Mouse (Mus musculus) lung, adult 2 months (tissue): ENCODE measurements around the gene Midn. TPM values are rescaled to one million over a fixed set of nuclear protein-coding genes. Genes with fewer than 3 reads are reported as not detected.

Experiments used
- DNase-seq: peaks from one replicate; pipeline ENCODE4 v3.0.0; 2022
- H3K4me1 ChIP-seq: fragments of 200-500 bp; 2 replicates; pipeline ENCODE4 v1.6.1; 2011; ENCODE audit warnings: low read length; ENCODE audit not compliant: control insufficient read depth, insufficient read depth
- H3K4me3 ChIP-seq: fragments of 200-500 bp; replicated peaks from 2 replicates; pipeline ENCODE3; 2011; ENCODE audit warnings: low read depth, mild to moderate bottlenecking, control low read depth, low read length; ENCODE audit errors: extremely low read depth
- CTCF ChIP-seq: fragments of 200-500 bp; IDR thresholded peaks from 2 replicates; pipeline ENCODE4 v1.5.1; 2011; ENCODE audit warnings: mild to moderate bottlenecking, low read length, control low read depth; ENCODE audit not compliant: insufficient read depth
- POLR2A ChIP-seq: fragments of 200-500 bp; IDR thresholded peaks from 2 replicates; pipeline ENCODE4 v1.6.1; 2011; ENCODE audit warnings: low read depth, mild to moderate bottlenecking, control low read depth, low read length, borderline replicate concordance; ENCODE audit errors: extremely low read depth
- WGBS: fragments of 180-500 bp; shearing (Covaris S2); methylation state at CpG from one replicate; pipeline ENCODE4 v1.1.7; 2018; 5-methylcytosine and 5-hydroxymethylcytosine counted together
- polyA plus RNA-seq: library from polyadenylated mRNA; depleted of rRNA; stranded (reverse); fragments of >200 nt; gene quantifications from 2 replicates; pipeline ENCODE4 v1.2.3, GENCODE M21; 2012; rRNA removed

The Midn gene
- 110 and 150 TPM in 2 replicates for polyA plus RNA-seq

DNA sequence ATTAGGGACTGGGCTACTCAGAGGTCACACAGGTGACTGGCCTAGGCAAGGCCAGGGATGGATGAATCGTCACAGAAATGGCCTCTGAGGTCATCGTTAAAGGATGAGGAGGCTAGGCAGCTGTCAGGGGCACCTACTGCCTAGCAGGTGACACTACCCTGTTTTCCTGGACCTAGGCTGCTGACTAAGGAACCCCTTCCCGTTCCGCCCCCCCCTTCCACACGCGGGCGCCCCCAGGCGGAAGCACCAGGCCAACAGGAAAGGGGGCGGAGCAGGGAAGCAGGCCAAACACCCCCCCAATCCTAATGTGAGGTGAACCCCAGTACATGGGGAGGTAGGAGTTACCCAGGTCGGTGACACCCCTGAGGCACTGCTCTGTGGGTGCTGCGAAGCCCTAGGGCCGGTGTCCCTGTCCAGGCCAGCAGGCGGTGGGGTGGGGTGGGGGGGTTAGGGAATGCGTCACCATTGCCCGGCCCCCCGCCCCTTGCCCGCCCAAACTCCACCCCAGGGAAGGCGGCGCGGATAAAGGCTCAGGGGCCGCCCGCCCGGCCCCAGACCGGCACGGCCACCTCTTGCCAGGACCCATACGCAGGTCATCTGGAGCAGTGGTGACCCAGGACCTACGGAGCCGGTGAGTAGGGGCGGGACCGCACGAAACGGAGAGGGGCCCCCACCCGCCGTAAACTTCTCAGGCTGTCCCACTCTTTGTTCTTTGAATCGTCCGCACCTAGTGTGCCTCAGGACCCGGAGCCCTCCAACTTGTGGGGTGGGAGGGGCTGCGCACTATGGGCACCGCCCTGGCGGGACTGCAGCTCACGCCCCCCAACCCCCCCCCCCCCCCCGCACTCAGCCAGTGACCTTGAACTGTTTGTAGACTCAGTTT lies at the start of gene Midn:
Gene Midn (plus strand): TSS at position 554 of the 883 bp plus-strand sequence.
- H3K4me1 ChIP-seq, result peaks cover 20% of the 10 kb centered on the region
- DNase-seq, result peak; percentile 88
- peak within 1 kb of the TSS; percentile 90 for H3K4me3 ChIP-seq
- under 1% methylated on average over 41 of the region's 42 CpGs for WGBS
- TF ChIP-seq POLR2A (peak; percentile 99), CTCF (0 out of 2 replicates have a peak, but pooled peaks have one; percentile 1)

DNA sequence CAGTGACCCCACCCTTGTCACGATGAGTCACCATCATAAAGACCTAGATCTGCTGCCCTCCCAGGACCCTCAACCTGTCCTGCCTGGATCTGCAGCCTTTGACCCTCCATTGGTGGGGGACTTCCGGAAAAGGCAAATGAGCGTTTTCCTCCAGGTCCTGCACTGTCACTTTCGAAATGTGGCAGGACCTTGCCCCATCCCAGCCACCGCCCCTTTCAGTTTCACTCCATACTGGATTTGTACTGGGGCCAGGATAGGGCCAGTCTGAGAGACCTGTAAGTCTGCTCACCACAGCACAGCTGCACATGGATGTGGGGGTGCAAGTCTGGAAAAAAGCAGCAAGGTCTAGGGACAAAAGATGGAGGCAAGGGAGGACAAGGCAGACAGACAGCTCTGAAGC lies 49.4 kb upstream of the Midn start:
- TF ChIP-seq POLR2A (no peak), CTCF (no peak)
- H3K4me1 ChIP-seq, result peaks cover 32% of the 10 kb centered on the region
- no peak overlapping the region for H3K4me3 ChIP-seq
- 53% methylated on average over 5 of the region's 5 CpGs for WGBS
- peak; percentile 24 for DNase-seq

GRCm38 (mm10) chr10:80100982-80101381 lies 47.1 kb upstream of the Midn start:
- 20% methylated on average over 11 of the region's 11 CpGs for WGBS
- peak overlapping the region; percentile 38 for H3K4me3 ChIP-seq
- no peak for DNase-seq
- H3K4me1 ChIP-seq, result peaks cover 27% of the 10 kb centered on the region
- no peak for TF ChIP-seq CTCF
- TF ChIP-seq POLR2A, result no peak

- peak; percentile 88 for DNase-seq
- Histone ChIP-seq H3K4me3 (peak overlapping the region; percentile 96), H3K4me1 (peaks cover 27% of the 10 kb centered on the region)
- TF ChIP-seq POLR2A (peak; percentile 71), CTCF (no peak)
- under 1% methylated on average over 59 of the region's 59 CpGs for WGBS
These were observed 45.7 kb upstream of the Midn start for GRCm38 (mm10) chr10:80102216-80102915.

- 84% methylated on average over 2 of the region's 2 CpGs for WGBS
- no peak for DNase-seq
- TF ChIP-seq CTCF (no peak), POLR2A (no peak)
- Histone ChIP-seq H3K4me3 (no peak overlapping the region), H3K4me1 (peaks cover 23% of the 10 kb centered on the region)
These were observed 45.0 kb upstream of the Midn start for GRCm38 (mm10) chr10:80103032-80103431.

DNA sequence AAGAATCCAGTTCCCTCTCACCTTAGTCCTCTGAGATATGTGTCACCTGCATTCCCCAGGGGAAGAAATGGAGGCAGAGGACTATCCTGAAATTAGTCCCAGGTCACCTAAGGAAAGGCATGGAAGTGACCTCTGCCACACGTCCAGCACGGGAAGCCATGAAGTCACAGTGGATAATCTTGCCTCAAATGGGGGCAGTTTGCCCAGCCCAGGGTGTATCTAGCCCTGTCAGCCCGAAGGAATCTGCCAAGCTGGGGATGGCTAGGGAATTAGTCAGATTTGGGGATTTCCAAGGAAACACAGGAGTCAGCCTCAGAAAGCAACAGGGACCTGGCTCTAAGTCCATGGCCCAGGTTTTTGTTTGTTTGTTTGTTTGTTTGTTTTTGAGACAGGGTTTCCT lies 43.9 kb upstream of the Midn start:
- WGBS, result 66% methylated on average over 3 of the region's 3 CpGs
- DNase-seq, result no peak
- Histone ChIP-seq H3K4me3 (no peak overlapping the region), H3K4me1 (peaks cover 20% of the 10 kb centered on the region)
- TF ChIP-seq CTCF, result no peak
- TF ChIP-seq POLR2A, result no peak

DNA sequence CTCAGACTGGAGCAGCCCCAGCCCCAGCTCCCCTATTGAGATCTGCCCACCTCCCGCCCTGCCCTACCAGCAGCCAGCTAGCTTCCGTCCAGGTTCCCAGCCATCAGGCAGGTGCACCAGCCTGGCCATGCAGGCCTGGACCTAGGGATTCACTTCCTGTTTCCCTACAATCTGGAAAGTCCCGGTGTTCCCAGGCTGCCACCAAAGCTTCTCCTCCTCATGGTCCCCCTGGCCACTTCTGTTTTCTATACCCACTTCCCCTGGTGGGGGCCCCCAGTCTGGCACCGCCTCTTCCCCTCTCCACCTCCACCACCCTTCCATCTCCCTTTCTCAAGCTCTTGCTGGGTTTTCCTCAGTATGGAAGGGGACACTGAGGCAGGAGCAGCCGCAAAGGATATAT lies 42.6 kb upstream of the Midn start, which contains the start of gene Sbno2:
Gene Sbno2 (minus strand): TSS at position 112 of the 400 bp plus-strand sequence.
- DNase-seq, result no peak
- WGBS, result 61% methylated on average over 5 of the region's 5 CpGs
- H3K4me3 ChIP-seq, result no peak within 1 kb of the TSS
- peaks cover 14% of the 10 kb centered on the region for H3K4me1 ChIP-seq
- TF ChIP-seq CTCF (no peak), POLR2A (no peak)

DNA sequence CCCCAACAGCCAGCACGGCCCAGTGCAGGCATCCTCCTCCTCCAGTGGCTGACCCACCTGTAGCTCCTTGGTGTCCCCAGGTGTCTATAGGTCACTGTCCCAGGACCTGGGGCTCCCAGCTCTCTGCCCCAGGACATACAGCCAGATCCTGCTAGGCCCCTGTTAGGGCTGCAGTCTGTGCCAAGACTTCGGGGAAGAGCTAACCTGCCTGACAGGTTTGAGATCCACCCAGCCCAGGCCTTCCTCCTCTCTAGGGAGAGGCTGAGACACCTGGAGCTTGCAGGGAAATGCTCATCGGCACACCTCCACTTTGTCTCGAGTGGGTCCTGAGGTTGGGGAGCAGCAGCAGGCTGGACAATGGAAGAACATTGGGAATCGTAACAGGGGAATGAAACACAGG lies 42.1 kb upstream of the Midn start:
- TF ChIP-seq POLR2A, result no peak
- TF ChIP-seq CTCF, result no peak
- 66% methylated on average over 5 of the region's 5 CpGs for WGBS
- H3K4me3 ChIP-seq, result no peak overlapping the region
- DNase-seq, result no peak
- peaks cover 10% of the 10 kb centered on the region for H3K4me1 ChIP-seq

- no peak overlapping the region for H3K4me3 ChIP-seq
- no peak for DNase-seq
- H3K4me1 ChIP-seq, result peaks cover 3% of the 10 kb centered on the region
- TF ChIP-seq CTCF (no peak), POLR2A (no peak)
- WGBS, result 28% methylated on average over 6 of the region's 6 CpGs
These were observed 40.4 kb upstream of the Midn start for GRCm38 (mm10) chr10:80107678-80108077.
